Mouse (Mus musculus) lung, embryonic 14.5 days (tissue): Measurements from ENCODE around the gene Gm1604a. TPM values are rescaled to one million over a fixed set of nuclear protein-coding genes. Genes with fewer than 3 reads are reported as not detected.
"Not testable (repeated sequence)": the region's sequence is repeated elsewhere in the genome, so short reads cannot be mapped to it uniquely, and the experiment has no call there.

ENCODE experiments used
- ATAC-seq: fragments of 200-750 bp; cut with Nextera tagmentation; 2 replicates; pipeline ENCODE4 v1.8.0; 2017; ENCODE audit warnings: mild to moderate bottlenecking, moderate TSS enrichment, moderate library complexity; ENCODE audit not compliant: insufficient read depth
- DNase-seq: peaks from one replicate; pipeline ENCODE4 v3.0.0-alpha.2; 2015
- H3K27ac ChIP-seq: fragments of 300-500 bp; sonication (generic); 2 replicates; pipeline ENCODE4 v1.5.1; 2014; ENCODE audit warnings: low read depth, mild to moderate bottlenecking, moderate library complexity
- H3K27me3 ChIP-seq: fragments of 300-500 bp; sonication (generic); 2 replicates; pipeline ENCODE4 v1.6.1; 2014; ENCODE audit warnings: low read length, control low read depth; ENCODE audit not compliant: insufficient read depth
- H3K36me3 ChIP-seq: fragments of 300-500 bp; sonication (generic); 2 replicates; pipeline ENCODE4 v1.6.1; 2014; ENCODE audit warnings: control low read depth; ENCODE audit not compliant: insufficient read depth
- H3K4me1 ChIP-seq: fragments of 300-500 bp; sonication (generic); 2 replicates; pipeline ENCODE4 v1.6.1; 2014; ENCODE audit warnings: antibody characterized with exemption, control low read depth; ENCODE audit not compliant: insufficient read depth
- H3K4me2 ChIP-seq: fragments of 300-500 bp; sonication (generic); 2 replicates; pipeline ENCODE4 v1.6.1; 2014; ENCODE audit warnings: mild to moderate bottlenecking
- H3K4me3 ChIP-seq: fragments of 300-500 bp; sonication (generic); 2 replicates; pipeline ENCODE4 v1.5.1; 2014; ENCODE audit warnings: low read depth, low read length
- H3K9ac ChIP-seq: fragments of 300-500 bp; sonication (generic); 2 replicates; pipeline ENCODE4 v1.6.1; 2014
- H3K9me3 ChIP-seq: fragments of 300-500 bp; sonication (generic); 2 replicates; pipeline ENCODE4 v1.6.1; 2016; ENCODE audit warnings: low read depth, low read length, control low read depth
- WGBS: fragments of 180-500 bp; shearing (Covaris S2); extraction: QIAGEN DNeasy Blood & Tissue Kit; methylation state at CpG from one replicate; pipeline ENCODE4 v1.1.7; 2014; 5-methylcytosine and 5-hydroxymethylcytosine counted together
- polyA plus RNA-seq: library from polyadenylated mRNA; unstranded; fragments of >200 nt; fragmentation: Nextera tagmentation; extraction: Ambion mirVana; gene quantifications from 2 replicates; pipeline ENCODE4 v1.2.1, GENCODE M21; 2014

Gm1604a gene
- polyA plus RNA-seq, 1 experiment from 2014 or later: not detected

DNA sequence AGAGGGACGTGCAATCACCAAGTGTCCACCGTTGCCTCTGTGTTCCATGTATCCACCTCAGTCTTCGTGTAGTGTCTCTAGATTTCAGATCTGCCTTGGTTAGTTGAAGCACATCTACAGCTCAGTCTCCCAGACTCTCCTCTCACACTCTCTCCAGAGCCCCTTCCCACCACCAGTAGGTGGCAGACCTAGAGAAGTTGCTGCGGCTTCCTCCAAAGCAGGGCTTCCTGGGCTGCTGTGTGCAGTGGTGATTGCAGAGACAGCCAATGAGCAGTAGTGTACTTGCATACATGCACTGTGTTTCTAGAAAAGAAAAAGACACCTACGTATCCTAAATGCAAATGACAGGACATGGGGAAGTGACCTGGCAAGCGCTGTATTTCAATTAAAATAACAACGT is 77.6 kb downstream of the Gm1604a start:
- H3K4me1 ChIP-seq, DNase-seq, H3K27me3 ChIP-seq, H3K36me3 ChIP-seq, H3K9ac ChIP-seq, H3K27ac ChIP-seq, ATAC-seq, H3K4me3 ChIP-seq, H3K9me3 ChIP-seq, H3K4me2 ChIP-seq: not testable (repeated sequence)
- WGBS: no CpG with 5 or more reads among the region's 7 CpGs

DNA sequence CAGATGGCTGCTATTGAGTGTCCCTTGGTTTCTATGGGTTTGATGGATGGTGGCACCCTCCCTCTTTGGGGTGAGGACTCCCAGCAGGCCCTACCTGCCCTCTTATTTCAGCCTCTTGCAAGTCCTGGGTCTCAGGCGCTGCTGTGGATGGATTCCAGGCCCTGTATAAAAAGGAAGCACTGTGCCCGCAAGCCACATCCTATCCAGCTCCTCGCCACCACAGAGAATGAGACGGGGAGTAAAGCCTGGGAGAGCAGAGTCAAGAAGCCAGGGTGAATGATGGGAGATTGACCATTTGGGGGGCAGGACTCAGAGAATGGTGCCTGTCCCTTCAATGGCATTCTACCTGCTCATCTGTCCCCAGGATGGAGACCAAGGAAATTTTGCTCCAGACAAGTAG is 86.3 kb downstream of the Gm1604a start:
- 91% methylated on average over 3 of the region's 4 CpGs for WGBS
- not testable (repeated sequence) for ATAC-seq, H3K4me2 ChIP-seq, H3K9ac ChIP-seq, H3K36me3 ChIP-seq, H3K4me3 ChIP-seq, H3K9me3 ChIP-seq, H3K4me1 ChIP-seq, DNase-seq, H3K27ac ChIP-seq, H3K27me3 ChIP-seq

DNA sequence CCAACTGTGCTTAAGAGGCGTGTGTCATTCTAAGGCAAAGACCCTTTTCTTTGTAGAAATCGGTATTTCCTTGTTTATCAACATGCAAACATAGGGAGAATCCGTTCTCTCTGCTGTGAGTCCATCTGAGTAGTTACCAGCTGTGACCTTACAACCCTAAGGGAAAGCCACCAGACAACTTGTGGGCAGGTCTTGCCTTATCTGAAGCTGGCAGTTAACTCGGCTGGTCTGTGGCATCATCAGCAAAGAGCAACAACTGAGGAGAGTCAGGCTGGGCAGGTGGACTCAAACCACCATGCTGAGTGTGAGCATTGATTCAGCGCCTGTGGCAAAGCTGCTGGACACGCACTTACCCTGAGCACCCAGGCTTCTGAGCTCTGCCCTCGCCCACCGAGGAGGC is 90.9 kb downstream of the Gm1604a start:
- not testable (repeated sequence) for H3K9ac ChIP-seq, DNase-seq, H3K36me3 ChIP-seq, ATAC-seq, H3K4me1 ChIP-seq, H3K27ac ChIP-seq, H3K4me3 ChIP-seq, H3K9me3 ChIP-seq, H3K4me2 ChIP-seq, H3K27me3 ChIP-seq
- WGBS: 64% methylated on average over 7 of the region's 8 CpGs

DNA sequence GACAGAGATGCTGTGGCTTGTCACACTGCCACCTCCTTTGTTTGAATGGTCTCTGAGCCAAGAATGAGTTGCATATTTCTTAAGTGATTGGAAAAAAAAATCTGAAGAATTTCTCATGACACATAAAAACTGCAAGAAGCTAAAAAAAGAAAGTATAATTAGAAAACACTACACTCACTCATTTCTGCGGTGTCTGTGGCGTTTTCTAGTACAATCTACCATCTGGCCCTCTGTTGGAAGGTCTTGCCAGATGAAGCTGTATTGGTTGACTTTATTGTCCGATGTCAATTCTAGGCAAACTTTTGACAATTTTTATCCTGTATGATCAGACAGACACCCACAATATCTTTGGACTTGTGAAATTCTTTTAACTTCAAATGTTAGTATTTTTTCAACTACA is 95.5 kb downstream of the Gm1604a start:
- H3K27ac ChIP-seq, H3K9ac ChIP-seq, ATAC-seq, H3K27me3 ChIP-seq, H3K4me1 ChIP-seq, H3K4me2 ChIP-seq, H3K9me3 ChIP-seq, H3K4me3 ChIP-seq, H3K36me3 ChIP-seq, DNase-seq: not testable (repeated sequence)
- WGBS: 74% methylated on average over 3 of the region's 3 CpGs

DNA sequence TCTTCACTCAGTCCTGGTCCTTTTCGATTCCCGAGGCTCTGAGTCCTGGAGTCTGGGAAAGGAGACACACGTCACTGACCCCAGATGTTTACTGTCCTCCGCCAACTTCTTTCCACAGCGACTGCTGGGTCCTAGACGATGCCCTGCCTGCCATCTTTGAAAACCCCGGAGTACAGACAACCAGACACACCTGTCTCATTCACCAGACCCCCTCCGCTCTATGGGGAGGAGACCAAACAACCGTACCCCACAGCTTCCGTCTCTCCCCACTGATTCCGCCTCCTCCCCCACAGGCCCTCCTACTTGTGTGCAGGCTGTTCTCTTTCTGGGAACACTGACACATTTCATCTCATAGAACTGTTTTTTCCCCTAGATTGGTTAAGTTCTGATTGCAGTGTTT is 97.2 kb downstream of the Gm1604a start:
- H3K27ac ChIP-seq, H3K4me1 ChIP-seq, H3K36me3 ChIP-seq, H3K4me2 ChIP-seq, H3K9me3 ChIP-seq, H3K9ac ChIP-seq, H3K27me3 ChIP-seq, ATAC-seq, DNase-seq, H3K4me3 ChIP-seq: not testable (repeated sequence)
- 57% methylated on average over 11 of the region's 11 CpGs for WGBS

DNA sequence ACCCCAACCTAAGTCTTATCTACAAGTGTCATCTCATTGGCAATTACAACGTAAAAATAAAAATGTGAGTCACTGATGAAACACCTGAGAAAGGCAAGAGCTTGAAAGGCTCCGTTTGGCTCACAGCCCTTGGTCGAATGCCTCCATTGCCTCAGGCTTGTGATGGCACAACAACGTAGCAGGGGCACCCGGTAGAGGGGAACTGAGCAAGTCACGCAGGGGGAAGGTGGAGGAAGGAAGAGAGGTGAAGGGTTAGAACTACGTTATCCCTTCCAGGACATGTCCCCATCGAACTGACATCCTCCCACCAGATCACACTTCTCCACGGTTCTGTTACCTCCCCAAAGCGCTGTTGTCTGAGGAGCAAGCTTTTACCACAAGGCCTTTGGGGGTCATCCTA is 101.1 kb downstream of the Gm1604a start:
- not testable (repeated sequence) for H3K4me2 ChIP-seq, H3K4me3 ChIP-seq, H3K27me3 ChIP-seq, DNase-seq, H3K9me3 ChIP-seq, ATAC-seq, H3K36me3 ChIP-seq, H3K9ac ChIP-seq, H3K4me1 ChIP-seq, H3K27ac ChIP-seq
- WGBS: 48% methylated on average over 8 of the region's 10 CpGs

DNA sequence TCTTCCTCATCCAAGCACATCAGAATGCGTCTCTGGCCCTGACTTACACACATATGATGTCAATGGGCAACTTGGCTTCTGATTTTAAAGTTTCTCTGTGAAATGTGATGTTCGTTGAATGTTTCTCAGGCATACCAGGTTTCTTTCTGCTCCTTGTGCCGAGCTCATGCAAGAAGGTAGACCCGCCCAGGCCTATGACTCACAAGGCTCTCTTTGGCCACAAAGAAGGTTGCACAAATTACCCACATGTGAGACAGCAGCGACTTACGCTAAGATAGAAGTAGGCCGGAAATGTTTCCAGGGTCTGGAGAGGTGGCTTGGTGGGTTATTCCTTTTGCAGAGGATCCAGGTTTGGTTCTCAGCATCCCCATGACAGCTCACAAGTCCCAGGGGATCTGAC is 108.6 kb downstream of the Gm1604a start:
- not testable (repeated sequence) for H3K4me1 ChIP-seq, H3K27ac ChIP-seq, H3K9ac ChIP-seq, H3K27me3 ChIP-seq, DNase-seq, H3K4me2 ChIP-seq, H3K36me3 ChIP-seq, H3K4me3 ChIP-seq, H3K9me3 ChIP-seq, ATAC-seq
- WGBS: no CpG with 5 or more reads among the region's 7 CpGs

DNA sequence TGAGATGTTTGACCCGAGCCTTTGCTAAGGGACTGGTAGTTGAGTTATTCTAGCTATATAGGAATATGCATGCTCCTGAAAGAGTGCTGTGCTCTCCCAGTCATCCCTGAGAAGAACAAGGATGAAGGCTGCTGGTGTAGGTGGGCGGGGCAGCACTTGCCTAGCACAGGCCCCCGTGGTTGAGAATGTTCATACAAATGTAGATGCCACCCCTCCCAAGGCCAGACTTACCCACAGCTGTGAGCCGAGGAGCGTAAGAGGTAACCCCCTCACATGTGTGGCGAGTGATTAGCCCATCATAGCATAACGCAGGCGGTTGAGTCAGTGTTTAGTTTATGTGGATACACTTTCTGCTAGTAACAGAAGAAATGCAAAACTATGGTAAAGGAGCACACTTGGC is 109.9 kb downstream of the Gm1604a start:
- ATAC-seq, H3K27me3 ChIP-seq, H3K36me3 ChIP-seq, DNase-seq, H3K9ac ChIP-seq, H3K4me2 ChIP-seq, H3K4me3 ChIP-seq, H3K27ac ChIP-seq, H3K9me3 ChIP-seq, H3K4me1 ChIP-seq: not testable (repeated sequence)
- 84% methylated on average over 7 of the region's 8 CpGs for WGBS

Other genes with a start within 250 kb of the Gm1604a start
- gene Ezr, start 242.8 kb upstream of the Gm1604a start, polyA plus RNA-seq: 97.1 and 97.3 TPM in 2 replicates
- gene Rsph3b, start 76.9 kb upstream of the Gm1604a start, polyA plus RNA-seq: 35.6 and 37.1 TPM in 2 replicates
- 58.6 and 61.4 TPM in 2 replicates for gene Tagap1, start 64.4 kb upstream of the Gm1604a start, polyA plus RNA-seq
- gene Rnaset2b, start 54.9 kb upstream of the Gm1604a start, polyA plus RNA-seq: 220 and 234 TPM in 2 replicates
- 0.20 and 0.36 TPM in 2 replicates for gene Gm49721, start 46.7 kb upstream of the Gm1604a start, polyA plus RNA-seq
- 15.1 and 16.9 TPM in 2 replicates for gene Rps6ka2, start 144.5 kb downstream of the Gm1604a start, polyA plus RNA-seq